Mouse (Mus musculus) urinary bladder, postnatal 36 days (tissue): ENCODE results near the gene Tmtc1.

ENCODE experiments used
- DNase-seq, 2 experiments: peaks; one replicate each; pipeline ENCODE4 v3.0.0; 2022; ENCODE audit warnings: low spot score in 2 of 2, mixed read lengths in 1 of 2

Gene Tmtc1

GRCm38 (mm10) chr6:148421577-148421976 lies 22.6 kb downstream of the Tmtc1 start:
- DNase-seq: no peak

- DNase-seq: no peak
These were observed 23.8 kb downstream of the Tmtc1 start for GRCm38 (mm10) chr6:148420387-148420786.

GRCm38 (mm10) chr6:148416597-148416996 lies 27.6 kb downstream of the Tmtc1 start:
- no peak for DNase-seq

- DNase-seq: no peak
These were observed 30.6 kb downstream of the Tmtc1 start for GRCm38 (mm10) chr6:148413638-148414037.

GRCm38 (mm10) chr6:148406792-148407490 lies 37.2 kb downstream of the Tmtc1 start:
- no peak for DNase-seq

GRCm38 (mm10) chr6:148405599-148405998 lies 38.6 kb downstream of the Tmtc1 start:
- DNase-seq: no peak

- peak in 1 of 2 experiments; percentile 19 for DNase-seq
These were observed 39.7 kb downstream of the Tmtc1 start for GRCm38 (mm10) chr6:148404500-148404899.

- no peak for DNase-seq
These were observed 40.4 kb downstream of the Tmtc1 start for GRCm38 (mm10) chr6:148403761-148404160.

GRCm38 (mm10) chr6:148401031-148401430 lies 43.2 kb downstream of the Tmtc1 start:
- DNase-seq: no peak

GRCm38 (mm10) chr6:148399541-148399940 lies 44.6 kb downstream of the Tmtc1 start:
- DNase-seq: no peak

- DNase-seq: no peak
These were observed 45.3 kb downstream of the Tmtc1 start for GRCm38 (mm10) chr6:148398888-148399287.

- no peak for DNase-seq
These were observed 46.9 kb downstream of the Tmtc1 start for GRCm38 (mm10) chr6:148397270-148397669.

- no peak for DNase-seq
These were observed 48.9 kb downstream of the Tmtc1 start for GRCm38 (mm10) chr6:148395272-148395671.

GRCm38 (mm10) chr6:148394294-148394693 lies 49.9 kb downstream of the Tmtc1 start:
- no peak for DNase-seq

GRCm38 (mm10) chr6:148392147-148392546 lies 52.0 kb downstream of the Tmtc1 start:
- no peak for DNase-seq

GRCm38 (mm10) chr6:148391286-148391685 lies 52.9 kb downstream of the Tmtc1 start:
- no peak for DNase-seq

- DNase-seq: no peak
These were observed 53.4 kb downstream of the Tmtc1 start for GRCm38 (mm10) chr6:148390630-148391276.

GRCm38 (mm10) chr6:148387990-148388389 lies 56.2 kb downstream of the Tmtc1 start:
- DNase-seq: no peak

- peak in 1 of 2 experiments; percentile 65 for DNase-seq
These were observed 59.9 kb downstream of the Tmtc1 start for GRCm38 (mm10) chr6:148384111-148384895.

- peak in 1 of 2 experiments; percentile 65 for DNase-seq
These were observed 62.9 kb downstream of the Tmtc1 start for GRCm38 (mm10) chr6:148381163-148381782.

- no peak for DNase-seq
These were observed 68.5 kb downstream of the Tmtc1 start for GRCm38 (mm10) chr6:148375618-148376209.

- no peak for DNase-seq
These were observed 69.2 kb downstream of the Tmtc1 start for GRCm38 (mm10) chr6:148375015-148375414.
